Mouse (Mus musculus) 3T3-L1 (cell line): Measurements from ENCODE around the gene Kcnj10.

ENCODE experiments used
- DNase-seq: peaks from one replicate; pipeline ENCODE4 v3.0.0-alpha.2; 2015; ENCODE audit warnings: low read depth, low spot score

Kcnj10 gene

DNA sequence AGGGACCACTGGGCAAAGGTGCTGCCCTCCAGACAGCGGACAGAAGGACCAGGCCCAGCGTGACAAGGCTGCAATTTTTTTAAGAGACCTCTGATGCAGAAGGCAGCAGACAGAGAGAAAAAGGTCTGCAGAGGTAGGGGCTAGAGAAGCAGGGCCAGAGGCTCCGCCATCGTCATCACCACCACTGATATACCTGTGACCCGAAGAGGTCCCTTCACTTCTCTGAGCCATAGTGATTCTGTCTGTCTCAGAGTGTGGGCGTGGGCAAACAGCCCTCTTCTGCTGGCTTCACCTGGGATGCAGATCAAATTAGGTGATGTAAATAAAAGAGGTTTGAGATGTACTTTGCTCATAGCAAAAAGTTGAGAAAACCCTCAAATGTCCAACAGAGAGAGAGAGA, 11.4 kb upstream of the Kcnj10 start:
- DNase-seq: no peak

DNA sequence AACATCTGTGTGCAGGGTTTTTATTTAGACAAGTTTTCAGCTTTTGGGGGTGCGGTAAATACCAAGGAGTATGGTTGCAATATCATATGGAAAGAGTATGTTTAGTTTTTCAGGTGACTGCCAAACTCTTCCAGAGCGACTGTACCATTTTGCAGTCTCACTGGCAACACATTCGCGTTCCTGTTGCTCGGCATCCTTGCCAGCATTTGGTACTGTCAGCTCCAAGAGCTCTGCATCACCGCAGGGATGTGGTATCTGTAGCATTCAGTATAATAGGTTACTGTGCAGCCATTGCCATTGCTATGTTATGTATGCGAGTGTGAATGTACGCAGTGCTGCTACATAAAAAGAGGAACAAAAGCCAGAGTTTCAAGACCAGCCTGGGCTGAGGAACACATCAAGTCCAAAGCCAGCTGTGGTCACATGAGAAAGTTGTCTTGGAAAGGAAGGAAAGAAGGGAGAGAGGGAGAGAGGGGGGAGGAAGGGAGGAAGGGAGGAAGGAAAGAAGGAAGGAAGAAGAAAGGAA, 9.5 kb upstream of the Kcnj10 start:
- DNase-seq: no peak

DNA sequence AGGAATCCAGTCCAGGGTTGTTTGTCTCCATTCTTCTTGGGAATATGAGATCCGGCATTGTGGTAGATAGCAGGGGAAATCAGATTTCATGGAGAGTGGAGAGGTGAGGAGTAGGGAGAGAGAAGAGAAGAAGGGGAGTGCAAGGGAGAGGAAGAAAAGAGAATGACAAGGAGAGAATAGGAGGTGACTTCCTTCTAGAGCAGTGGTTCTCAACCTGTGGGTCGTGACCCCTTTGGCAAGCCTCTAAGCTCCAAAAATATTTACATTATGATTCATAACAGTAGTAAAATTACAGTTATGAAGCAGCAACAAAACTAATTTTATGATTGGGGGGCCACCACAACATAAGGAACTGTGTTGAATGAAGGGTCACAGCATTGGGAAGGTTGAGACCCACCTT, 8.1 kb upstream of the Kcnj10 start:
- DNase-seq: no peak

DNA sequence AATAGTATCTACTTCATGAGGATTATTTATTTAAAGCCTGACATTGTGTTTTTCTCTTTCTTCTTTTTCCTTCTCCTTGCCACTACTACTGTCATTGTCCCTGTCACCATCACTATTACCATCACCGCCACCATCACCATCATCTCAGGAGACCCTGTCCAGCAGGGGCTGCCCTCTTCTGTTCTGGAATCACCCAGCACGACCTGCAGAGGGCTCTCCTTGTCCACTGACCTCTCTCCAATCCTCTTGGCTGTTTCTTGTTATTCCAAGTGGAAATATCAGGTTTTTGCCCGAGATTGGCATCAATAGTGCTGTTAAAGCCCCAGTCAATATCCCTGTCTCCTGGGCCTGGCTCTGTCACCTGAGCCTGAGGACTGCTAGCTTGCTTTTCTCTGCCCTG, 7.5 kb upstream of the Kcnj10 start:
- no peak for DNase-seq

DNA sequence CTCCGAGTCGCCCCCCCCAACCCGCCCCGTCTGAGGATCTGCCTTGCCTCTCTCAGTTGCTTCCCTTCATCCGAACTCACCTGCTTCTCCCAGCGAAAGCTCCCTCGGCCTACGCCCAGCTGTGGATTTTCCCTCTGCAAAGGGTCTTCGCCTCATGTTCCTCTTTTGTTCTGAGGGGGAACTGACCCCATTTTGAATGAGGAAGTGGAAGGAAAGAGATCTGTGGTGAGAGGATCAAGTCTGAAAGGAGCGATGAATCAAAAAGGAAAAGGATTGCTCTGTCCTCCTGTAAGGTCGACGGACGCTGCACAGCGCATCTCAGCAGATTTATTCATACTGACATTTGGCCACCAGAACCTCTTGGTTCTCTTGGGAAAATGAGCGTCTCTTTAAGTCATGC, 5.2 kb upstream of the Kcnj10 start:
- no peak for DNase-seq

DNA sequence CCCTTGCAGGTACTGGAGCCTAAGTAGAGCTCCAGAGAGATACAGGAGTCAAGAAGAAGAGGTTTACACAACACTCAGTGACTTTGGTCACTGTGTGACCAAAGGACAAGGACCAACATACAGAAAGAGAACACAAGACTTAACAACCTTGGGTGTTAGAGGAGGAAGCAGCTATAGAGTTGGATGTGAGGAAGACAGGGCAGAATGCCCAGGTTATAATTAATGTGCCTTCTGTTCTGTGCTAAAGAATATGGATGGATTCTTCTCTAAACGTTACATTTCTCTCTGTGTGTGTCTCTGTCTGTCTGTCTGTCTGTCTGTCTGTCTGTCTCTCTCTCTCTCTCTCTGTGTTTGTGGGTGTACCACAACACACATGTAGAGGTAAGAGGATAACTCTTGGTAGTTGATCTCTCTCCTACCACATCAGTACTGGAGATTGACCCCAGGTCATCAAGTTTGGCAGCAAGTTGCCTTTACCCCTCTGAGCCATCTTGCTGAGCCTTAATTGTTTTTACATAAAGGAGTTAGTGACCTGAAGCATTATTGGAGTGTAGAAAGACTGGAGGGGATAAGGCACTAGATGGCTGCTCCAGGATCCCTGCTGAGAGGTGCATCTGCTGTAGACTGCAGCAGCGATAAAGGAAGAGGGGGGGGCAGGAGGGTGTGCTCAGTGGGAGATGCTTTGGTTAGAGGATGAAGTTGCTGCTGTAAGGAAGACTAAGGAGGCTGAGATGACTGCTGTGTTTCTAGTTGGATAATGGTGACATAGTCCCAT, 3.4 kb upstream of the Kcnj10 start:
- no peak for DNase-seq

DNA sequence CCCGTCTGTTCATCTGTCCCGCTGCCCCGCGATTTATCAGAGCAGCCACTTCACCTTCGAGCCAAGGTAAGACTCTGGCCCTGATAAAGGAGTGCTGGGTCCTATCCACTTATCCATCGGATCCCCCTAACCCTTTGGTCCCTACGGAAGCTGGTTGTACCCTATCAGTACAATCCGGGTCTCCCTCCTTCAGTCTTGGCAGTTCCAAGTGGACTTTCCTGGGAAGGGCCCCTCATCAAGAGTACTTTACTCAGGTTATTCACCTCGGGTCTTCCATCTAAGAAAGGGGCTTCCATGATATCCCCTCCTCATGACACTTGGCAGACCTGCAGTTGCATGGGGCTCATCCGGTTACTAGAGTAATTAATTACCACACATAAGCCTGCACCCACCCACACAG, 376 bp downstream of the Kcnj10 start:
- DNase-seq: no peak

DNA sequence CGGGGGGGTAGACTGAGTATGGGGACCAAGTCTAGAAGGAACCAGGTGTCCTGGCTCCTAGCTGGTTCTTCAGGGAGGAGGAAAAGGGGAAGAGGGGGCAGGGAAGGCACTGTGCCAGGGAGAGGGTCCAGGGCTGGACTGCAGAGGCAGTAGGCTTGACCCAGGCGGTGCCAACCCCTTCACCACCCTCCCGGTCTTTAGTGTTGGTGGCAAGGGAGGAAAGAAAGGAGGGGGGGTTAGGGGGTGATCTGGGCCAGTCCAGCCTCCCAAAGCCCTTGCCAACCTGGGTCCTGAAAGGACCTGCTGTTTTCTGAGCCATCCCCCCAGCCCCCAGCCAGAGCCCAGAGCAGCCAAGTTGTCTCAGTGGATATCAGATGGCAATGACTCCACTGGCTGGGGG, 1.7 kb downstream of the Kcnj10 start:
- DNase-seq: no peak

DNA sequence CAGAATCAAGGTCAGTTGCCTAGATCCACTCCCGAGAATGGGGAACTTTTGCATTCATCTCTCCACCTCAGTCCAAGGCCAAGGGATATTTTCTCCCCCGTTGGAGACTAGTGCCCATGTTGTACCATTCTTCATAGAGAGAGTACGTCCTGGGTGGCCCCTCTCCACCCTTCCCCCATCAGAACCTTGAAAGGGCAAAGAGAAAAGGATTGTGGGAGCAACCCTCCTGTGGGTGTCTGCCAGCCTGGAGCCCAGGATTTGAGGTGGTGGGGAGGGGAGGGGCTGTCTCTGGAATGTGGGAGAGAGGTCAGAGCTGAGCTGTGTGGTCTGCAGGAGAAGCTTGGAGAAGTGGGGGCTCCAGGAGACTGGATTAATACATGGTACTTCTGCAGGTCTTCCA, 2.9 kb downstream of the Kcnj10 start:
- DNase-seq: no peak

DNA sequence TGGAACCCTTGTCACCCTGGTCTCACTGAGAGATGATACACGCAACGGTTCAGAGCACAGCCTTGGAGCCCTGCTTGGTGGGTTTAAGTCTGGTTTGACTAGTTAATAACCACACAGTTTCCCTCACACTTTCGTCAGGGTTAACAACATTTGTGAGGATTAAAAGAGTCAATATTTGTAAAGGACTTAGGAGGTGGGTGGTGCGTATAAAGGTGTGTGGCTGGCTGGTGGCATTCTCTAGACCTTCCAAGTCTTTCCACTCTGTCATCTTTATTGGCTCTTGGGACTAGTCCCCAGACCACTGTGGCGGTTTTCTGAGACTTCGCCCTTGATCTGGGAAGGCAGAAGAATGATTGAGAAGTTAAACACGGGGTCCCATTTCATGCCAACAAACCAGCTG, 3.8 kb downstream of the Kcnj10 start:
- no peak for DNase-seq

DNA sequence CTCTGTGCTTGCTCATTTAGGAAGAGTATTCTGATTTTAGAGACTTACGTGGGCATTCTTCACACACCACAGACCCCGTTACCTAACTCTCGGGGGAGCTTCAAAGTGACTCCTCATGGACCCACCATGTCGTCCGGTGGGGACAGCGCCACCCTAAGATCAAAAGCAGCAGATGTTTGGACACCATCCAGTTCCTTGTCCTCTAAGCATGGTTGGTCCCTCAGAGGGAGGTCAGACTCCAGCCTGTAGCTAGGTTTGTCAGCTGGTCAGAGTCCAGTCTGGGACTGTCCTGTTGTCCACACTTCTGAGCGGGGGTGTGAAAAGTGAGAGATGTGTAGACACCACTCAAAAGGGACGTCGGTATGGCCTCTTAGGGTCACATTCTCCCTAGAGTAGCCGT, 5.7 kb downstream of the Kcnj10 start:
- DNase-seq: no peak

DNA sequence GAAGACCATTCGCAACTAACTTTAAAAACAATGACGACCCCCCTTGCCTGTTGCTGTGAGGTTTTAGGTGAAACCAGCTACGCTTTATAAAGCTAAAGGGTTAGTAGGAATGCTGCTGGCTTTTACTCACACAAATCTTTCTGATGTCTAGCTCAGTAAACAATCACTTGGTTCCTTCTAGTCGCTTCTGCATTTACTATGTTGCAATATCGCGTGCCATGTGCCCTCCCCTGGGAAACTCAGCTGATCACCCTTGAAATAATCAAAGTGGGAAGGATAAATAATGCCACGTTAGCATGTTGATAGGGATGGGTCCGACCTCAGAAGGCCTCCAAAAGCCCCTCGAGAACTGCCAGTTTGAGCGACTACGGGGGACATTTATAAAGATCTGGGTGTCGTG, 6.4 kb downstream of the Kcnj10 start:
- no peak for DNase-seq

DNA sequence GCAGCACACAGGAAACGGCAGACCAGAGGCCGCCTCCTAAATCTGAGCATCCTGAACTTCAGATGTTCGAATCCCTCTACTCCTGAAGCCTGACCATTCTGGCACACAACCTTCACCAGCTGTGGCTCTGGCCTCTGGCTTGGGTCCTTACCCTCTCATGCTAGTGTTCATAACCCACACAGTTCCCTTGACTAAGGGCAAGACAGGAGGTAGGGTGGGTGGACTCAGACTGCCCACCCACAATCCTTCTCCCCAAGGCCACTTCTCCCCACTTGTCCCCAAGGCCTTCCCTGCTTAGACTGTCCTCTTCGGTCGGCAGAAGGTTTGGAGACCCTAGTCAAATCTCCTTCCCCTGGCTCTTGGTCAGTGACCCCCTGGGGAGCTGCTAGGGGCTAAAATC, 8.5 kb downstream of the Kcnj10 start:
- no peak for DNase-seq

DNA sequence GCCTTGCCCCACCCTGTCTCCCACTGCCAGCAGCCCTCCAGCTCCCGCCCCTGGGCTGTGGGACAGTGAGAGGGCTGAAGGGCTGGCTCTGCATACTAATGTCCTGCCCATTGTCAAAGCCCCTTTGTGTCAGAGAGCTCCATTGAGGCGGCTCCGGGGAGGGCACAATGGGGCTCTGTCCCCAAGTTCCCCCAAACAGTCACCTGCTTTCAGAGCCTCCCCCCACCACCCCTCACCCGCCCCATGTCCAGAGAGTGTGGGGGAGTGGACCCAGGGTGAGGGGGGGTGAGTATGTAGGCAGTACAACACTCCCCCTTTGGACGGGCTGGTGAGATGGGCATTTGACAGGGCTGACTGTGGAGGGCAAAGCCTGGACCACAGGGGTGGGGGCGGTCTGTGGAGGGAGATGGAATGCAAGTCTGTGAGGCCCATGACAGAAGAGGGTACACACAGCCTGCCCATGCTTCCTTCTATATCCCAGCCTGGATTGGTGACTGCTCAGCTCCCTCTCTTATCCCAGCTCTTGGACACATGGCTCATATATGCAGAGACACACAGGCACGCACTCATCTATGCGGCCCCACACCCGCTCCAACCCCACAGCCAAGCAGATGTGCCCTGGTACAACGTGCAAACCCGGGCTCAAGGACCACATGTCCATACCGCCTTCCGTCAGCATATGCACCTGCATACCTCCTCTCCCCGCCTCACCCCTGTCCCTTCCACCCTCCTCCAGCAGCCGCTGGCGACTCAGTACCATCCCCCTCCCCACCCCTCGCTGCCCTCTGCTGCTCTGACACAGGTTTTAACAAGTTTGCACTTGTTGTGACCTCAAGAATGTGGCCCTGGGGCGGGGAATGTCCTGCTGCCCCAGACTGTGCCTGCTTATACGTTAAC, 9.2 kb downstream of the Kcnj10 start:
- DNase-seq: no peak

DNA sequence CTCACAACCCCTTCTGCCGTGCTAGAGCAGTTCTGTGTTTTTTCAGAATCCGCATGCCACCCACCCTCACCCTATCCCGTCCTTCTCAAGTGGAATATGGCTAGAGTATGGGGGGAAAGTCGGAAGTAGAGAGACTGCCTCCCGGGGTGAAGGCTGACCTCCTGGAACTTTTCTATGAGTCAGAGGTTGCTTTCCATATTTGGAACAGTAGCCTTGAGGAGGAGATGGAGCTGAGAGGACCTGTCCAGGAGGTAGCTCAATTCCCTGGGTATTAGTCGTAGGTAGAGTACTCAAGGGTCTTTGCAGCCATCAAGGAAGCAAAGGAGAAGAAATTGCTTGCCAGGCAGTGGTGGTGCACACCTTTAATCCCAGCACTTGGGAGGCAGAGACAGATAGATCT, 11.0 kb downstream of the Kcnj10 start:
- DNase-seq: no peak

DNA sequence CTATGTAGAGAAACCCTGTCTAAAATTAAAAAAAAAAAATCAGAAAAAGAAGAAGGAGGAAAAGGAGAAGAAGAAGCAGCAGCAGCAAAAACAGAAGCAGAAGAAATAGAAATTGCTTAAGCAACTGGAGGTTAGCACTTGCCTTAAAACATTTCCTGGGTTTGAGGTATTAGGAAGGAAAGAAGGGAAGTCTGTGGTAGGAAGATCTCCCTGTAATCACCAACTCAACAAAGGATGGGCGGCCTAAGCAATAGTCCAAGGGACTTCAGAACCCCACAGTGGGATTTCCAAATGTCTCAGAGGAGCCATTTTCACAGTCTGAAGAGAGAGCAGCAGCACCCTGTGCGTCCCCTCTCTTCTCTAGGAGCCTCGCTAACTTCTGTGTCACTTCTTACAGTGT, 11.4 kb downstream of the Kcnj10 start:
- DNase-seq: no peak

DNA sequence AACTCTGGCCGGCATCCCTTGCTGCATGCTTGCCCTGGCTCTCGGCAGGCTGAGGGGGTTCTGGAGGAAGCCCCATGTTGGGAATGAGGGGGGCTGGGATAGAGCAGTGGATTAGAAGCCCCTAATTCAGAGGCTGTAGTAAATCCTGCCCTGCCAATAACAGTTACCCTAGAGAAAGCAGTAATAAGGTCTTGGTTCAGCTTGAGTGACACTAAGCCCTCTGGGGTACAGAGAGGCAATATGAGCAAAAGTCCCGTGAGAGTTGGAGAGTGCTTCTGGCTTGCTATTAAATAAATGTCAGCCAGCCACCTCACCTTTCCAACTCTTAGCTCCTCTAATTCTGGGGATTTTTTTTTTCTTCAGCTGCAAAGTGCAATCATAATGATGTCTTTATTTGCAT, 14.3 kb downstream of the Kcnj10 start:
- no peak for DNase-seq

DNA sequence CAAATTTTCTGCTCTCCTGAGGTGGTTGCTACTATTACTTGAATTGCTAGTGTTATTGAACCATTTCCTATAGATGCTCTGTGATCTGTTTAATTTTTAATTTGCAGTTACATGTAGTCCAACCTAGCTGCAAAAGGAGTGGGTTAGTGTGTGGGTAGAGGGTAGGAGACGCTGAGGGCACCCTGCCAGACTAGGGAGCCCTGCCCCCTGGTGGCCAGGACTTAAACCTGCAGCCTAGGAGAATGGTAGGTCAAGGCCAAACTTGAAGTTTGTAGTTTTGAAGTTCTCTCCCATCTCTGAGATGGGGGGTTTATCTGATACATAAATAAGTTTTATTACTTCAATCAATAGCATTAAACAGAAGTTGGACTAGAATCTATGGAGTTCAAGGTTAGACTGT, 16.5 kb downstream of the Kcnj10 start:
- peak; percentile 38 for DNase-seq

DNA sequence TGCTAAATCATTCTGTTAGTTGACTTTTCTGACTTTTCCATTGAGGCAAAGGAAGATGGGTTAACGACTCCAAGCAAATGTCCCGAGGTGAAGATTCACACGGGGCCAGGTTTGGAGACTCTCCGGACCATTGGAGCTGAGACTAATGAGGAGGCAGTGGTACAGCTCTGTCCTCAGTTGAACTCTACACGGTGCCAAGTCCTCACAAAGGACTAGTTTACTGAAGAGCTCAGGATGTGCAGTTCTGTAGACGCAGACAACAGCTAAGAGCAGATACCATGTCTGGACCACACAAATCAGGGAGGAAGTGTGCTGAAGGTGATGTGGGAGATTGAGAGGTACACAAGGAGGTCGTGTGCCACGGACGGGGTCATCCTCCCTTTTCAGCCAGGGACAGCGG, 17.3 kb downstream of the Kcnj10 start:
- DNase-seq: no peak

DNA sequence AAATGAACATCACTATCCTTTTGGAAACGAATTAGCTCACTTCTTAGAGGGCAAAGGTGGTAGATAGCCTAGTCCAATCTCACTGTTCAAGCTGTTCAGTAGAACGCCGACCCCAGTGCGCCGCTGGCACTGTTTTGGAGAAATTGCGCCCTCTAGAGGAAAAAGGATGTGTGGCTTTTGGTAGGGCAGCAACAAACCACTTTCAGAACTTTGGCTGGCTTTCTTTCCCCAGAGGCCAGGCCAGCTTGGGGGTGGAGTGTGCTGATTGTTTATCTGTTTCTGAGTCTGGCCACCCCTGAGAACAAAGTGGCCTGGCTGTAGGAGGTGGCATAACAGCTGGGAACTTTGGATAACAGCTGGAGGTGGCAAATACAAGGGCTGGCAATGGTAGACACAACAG, 23.7 kb downstream of the Kcnj10 start:
- peak; percentile 44 for DNase-seq

DNA sequence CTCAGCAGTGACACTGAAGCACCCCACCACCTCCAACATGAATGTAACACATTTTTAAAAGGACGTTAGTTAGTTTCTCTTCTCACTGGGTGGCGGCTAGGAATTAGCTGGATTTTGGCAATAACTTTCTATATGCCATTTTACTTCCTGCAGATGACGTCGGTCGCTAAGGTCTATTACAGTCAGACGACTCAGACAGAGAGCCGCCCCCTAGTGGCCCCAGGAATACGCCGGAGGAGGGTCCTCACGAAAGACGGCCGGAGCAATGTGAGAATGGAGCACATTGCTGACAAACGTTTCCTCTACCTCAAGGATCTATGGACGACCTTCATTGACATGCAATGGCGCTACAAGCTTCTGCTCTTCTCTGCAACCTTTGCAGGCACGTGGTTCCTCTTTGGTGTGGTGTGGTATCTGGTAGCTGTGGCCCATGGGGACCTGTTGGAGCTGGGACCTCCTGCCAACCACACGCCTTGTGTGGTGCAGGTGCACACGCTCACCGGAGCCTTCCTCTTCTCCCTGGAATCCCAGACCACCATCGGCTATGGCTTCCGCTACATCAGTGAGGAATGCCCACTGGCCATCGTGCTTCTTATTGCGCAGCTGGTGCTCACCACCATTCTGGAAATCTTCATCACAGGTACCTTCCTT, 27.9 kb downstream of the Kcnj10 start:
- DNase-seq: peak; percentile 28

DNA sequence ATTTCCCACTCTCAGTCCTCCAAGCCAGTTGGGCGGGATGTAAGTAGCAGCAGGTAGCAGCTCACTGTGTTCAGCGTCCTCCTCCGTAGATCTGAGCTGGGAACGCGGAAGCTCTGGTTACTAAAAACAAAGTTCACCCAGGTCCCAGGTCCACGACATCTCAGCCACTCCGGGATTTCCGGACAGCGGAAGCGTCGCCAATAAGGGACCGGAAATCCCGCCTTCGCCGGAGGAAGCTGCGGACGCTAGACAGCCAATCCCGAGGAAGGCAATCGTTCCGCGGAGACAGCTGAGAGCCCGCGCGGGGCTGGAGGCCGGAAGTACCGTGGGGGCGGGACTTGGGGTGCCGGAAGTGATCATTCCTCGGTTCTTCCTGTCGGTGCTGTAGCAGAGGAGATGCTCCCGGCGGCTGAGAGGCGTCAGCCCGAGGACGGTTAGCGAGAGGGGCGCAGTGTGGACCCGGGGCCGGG, 35.2 kb downstream of the Kcnj10 start, which contains the start of gene Pigm:
Gene Pigm, plus strand, starts transcription at position 349 of the 470 bp plus-strand sequence.
- DNase-seq: peak; percentile 99
